Mouse (Mus musculus) lung, adult 2 months (tissue): ENCODE measurements around the gene Foxa2. TPM values are rescaled to one million over a fixed set of nuclear protein-coding genes. Genes with fewer than 3 reads are reported as not detected.

Experiments used
- DNase-seq: peaks from one replicate; pipeline ENCODE4 v3.0.0; 2022
- H3K4me1 ChIP-seq: fragments of 200-500 bp; 2 replicates; pipeline ENCODE4 v1.6.1; 2011; ENCODE audit warnings: low read length; ENCODE audit not compliant: control insufficient read depth, insufficient read depth
- H3K4me3 ChIP-seq: fragments of 200-500 bp; replicated peaks from 2 replicates; pipeline ENCODE3; 2011; ENCODE audit warnings: low read depth, mild to moderate bottlenecking, control low read depth, low read length; ENCODE audit errors: extremely low read depth
- CTCF ChIP-seq: fragments of 200-500 bp; IDR thresholded peaks from 2 replicates; pipeline ENCODE4 v1.5.1; 2011; ENCODE audit warnings: mild to moderate bottlenecking, low read length, control low read depth; ENCODE audit not compliant: insufficient read depth
- POLR2A ChIP-seq: fragments of 200-500 bp; IDR thresholded peaks from 2 replicates; pipeline ENCODE4 v1.6.1; 2011; ENCODE audit warnings: low read depth, mild to moderate bottlenecking, control low read depth, low read length, borderline replicate concordance; ENCODE audit errors: extremely low read depth
- WGBS: fragments of 180-500 bp; shearing (Covaris S2); methylation state at CpG from one replicate; pipeline ENCODE4 v1.1.7; 2018; 5-methylcytosine and 5-hydroxymethylcytosine counted together
- polyA plus RNA-seq: library from polyadenylated mRNA; depleted of rRNA; stranded (reverse); fragments of >200 nt; gene quantifications from 2 replicates; pipeline ENCODE4 v1.2.3, GENCODE M21; 2012

Foxa2 gene
- polyA plus RNA-seq, 1 experiment, result 80.1 TPM

DNA sequence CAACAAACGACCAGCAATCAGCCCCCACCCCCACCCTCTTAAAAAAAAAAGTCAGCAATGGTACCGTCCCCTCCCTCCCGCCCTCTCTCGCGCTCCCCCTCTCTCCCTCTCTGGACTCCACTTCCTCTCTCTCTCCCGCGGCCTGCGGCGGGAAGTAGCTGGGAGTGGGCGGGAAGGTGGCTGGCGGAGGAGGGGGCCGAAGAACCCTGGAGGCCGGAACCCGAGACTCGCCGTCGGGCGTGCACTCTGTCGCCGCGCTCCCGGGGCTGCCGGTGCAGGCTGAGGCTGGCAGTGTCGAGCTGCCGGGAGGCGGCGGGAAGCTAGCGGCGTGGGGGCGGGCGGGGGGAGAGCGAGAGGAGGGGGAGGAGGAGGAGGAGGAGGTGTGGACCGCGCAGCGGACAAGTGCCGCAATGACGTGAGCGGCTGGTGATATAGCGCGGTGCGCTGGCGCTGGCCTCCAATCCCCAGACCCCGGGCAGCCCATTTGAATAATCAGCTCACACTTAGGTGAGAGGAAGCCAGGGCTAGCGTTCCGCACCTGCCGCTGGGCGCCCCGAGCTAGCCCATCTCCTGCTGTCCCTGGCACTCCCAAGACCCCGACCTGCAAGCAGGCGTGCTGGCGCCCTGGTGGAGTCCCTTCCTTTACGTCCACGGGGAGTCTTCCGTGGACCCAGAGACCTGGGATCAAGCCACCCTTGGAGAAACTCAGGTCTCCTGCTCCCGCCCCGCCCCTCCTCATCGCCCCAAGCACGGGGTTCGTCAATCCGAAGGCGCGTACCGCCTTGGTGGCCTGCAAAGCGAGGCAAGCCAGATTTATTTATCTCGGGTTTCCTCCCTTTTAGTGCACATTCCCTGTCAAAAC lies 601 bp downstream of the Foxa2 start:
- peak overlapping the region; percentile 70 for H3K4me3 ChIP-seq
- DNase-seq, result peak; percentile 73
- WGBS, result 1% methylated on average over 59 of the region's 65 CpGs
- peak; percentile 60; the same call in 1 of the 2 replicates for TF ChIP-seq POLR2A
- TF ChIP-seq CTCF, result no peak
- H3K4me1 ChIP-seq, result no peaks in the 10 kb centered on the region

GRCm38 (mm10) chr2:148045543-148045936 lies 1.2 kb downstream of the Foxa2 start:
- WGBS, result 3% methylated on average over 25 of the region's 25 CpGs
- no peak for TF ChIP-seq CTCF
- peak; percentile 78; the same call in 1 of the 2 replicates for TF ChIP-seq POLR2A
- Histone ChIP-seq H3K4me1 (no peaks in the 10 kb centered on the region; the same call in 1 of the 2 replicates), H3K4me3 (peak overlapping the region; percentile 64)
- no peak for DNase-seq

DNA sequence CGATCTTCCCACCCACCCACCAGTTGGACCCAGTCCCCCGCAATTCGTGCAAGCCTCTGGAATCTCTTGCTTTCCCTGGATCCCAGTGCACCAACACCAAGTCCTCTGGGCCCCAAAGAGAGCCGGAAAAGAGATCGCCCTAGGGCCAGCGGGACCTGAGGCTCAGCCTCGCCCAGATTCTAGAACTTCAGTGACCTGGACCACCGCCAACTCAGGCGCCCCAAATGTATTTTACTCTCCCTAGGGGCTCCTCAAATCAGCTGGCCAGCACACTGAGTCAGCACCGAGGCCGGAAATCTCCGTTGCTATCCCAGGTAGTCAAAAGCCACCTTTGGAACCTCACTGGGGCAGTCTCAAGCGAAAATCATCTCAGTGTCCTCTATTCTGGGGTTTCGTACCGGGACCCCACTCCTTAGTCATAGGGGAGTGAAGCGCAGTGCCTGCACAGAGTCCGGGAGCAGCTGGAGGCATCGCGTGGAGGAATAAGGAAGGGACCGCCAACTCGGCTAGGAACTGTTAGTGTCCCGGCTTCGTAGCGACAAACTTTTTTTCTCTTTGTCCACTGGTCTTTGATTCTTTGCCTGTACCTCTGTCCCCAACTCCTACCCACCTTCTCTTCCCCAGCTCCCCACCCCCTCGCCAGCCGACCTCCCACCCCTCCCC lies 1.8 kb downstream of the Foxa2 start:
- no peak for TF ChIP-seq POLR2A
- no peak for TF ChIP-seq CTCF
- peak overlapping the region; percentile 64 for H3K4me3 ChIP-seq
- peak; percentile 59 for DNase-seq

GRCm38 (mm10) chr2:148043976-148044876 lies 2.5 kb downstream of the Foxa2 start:
- H3K4me3 ChIP-seq, result peak overlapping the region; percentile 64
- TF ChIP-seq POLR2A (no peak), CTCF (no peak)
- 4% methylated on average over 71 of the region's 71 CpGs for WGBS
- peak; percentile 65 for DNase-seq
- H3K4me1 ChIP-seq, result no peaks in the 10 kb centered on the region; the same call in 1 of the 2 replicates

More for the DNA sequence above, 1.8 kb downstream of the Foxa2 start:
- H3K4me1 ChIP-seq, result no peaks in the 10 kb centered on the region; the same call in 1 of the 2 replicates
- WGBS, result 3% methylated on average over 26 of the region's 26 CpGs

DNA sequence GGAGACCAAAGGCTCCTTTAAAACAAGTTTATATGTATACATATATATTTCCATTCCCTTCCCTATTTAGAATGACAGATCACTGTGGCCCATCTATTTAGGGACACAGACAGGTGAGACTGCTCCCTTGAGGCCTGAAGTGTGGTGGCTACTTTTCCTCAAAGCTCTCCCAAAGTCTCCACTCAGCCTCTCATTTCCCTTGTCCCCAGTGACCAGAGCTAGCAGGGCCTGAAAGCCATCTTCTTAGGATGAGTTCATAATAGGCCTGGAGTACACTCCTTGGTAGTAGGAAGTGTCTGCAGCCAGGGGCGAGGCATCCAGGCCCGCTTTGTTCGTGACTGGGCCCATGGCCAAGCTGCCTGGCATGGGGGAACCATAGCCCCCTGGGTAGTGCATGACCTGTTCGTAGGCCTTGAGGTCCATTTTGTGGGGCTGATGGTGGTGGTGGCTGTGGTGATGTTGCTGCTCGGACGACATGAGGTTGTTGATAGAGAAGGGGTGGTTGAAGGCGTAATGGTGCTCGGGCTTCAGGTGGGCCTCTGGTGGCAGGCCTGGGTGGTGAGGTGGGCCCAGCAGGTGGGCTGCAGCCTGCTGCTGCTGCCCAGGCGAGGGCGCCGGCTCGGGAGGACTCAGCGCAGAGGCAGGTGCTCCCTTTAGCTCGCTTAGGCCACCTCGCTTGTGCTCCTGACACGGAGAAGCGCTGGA lies 3.3 kb downstream of the Foxa2 start:
- peak; percentile 56 for DNase-seq
- H3K4me3 ChIP-seq, result peak overlapping the region; percentile 43
- no peak for TF ChIP-seq CTCF
- no peak for TF ChIP-seq POLR2A
- H3K4me1 ChIP-seq, result no peaks in the 10 kb centered on the region; the same call in 1 of the 2 replicates
- whole genome bisulfite sequencing, result 29% methylated on average over 17 of the region's 17 CpGs

GRCm38 (mm10) chr2:148042126-148042640 lies 4.6 kb downstream of the Foxa2 start:
- no peak for TF ChIP-seq POLR2A
- no peak for TF ChIP-seq CTCF
- no peak for DNase-seq
- no peak overlapping the region for H3K4me3 ChIP-seq

GRCm38 (mm10) chr2:148041381-148041780 lies 5.4 kb downstream of the Foxa2 start:
- DNase-seq, result peak; percentile 19
- Histone ChIP-seq H3K4me3 (no peak overlapping the region), H3K4me1 (no peaks in the 10 kb centered on the region; the same call in 1 of the 2 replicates)
- TF ChIP-seq POLR2A (peak; percentile 10; the same call in 1 of the 2 replicates), CTCF (no peak)
- 30% methylated on average over 5 of the region's 5 CpGs for WGBS

More at GRCm38 (mm10) chr2:148042126-148042640, 4.6 kb downstream of the Foxa2 start:
- WGBS, result 29% methylated on average over 3 of the region's 3 CpGs
- no peaks in the 10 kb centered on the region; the same call in 1 of the 2 replicates for H3K4me1 ChIP-seq

- H3K4me3 ChIP-seq, result peak overlapping the region; percentile 42
- H3K4me1 ChIP-seq, result no peaks in the 10 kb centered on the region; the same call in 1 of the 2 replicates
- WGBS, result 3% methylated on average over 37 of the region's 37 CpGs
- DNase-seq, result peak; percentile 47
- TF ChIP-seq CTCF (no peak), POLR2A (no peak)
Observed at GRCm38 (mm10) chr2:148040236-148041121, 6.3 kb downstream of the Foxa2 start.
